Mouse (Mus musculus): ENCODE measurements around the gene Clip2. TPM values are rescaled to one million over a fixed set of nuclear protein-coding genes. Genes with fewer than 3 reads are reported as not detected.
A peak's percentile ranks its signal among the peaks of the same experiment; 100 is the strongest.
"Not testable (repeated sequence)": the region's sequence is repeated elsewhere in the genome, so short reads cannot be mapped to it uniquely, and the experiment has no call there.

Clip2 gene
- polyA plus RNA-seq, 1 experiment from 2014 or later = 15.3 TPM

- H3K27me3 ChIP-seq = no peaks in the 10 kb centered on the region
- H3K9me3 ChIP-seq = peaks cover 5% of the 10 kb centered on the region; the same call in 1 of the 2 replicates
- H3K4me3 ChIP-seq (replicated peaks) = no peak overlapping the region
- WGBS = 55% methylated on average over 1 of the region's 1 CpGs
- H3K9ac ChIP-seq (replicated peaks) = no peak overlapping the region
- peak overlapping the region; percentile 78 for H3K4me2 ChIP-seq (replicated peaks)
- peaks cover 27% of the 10 kb centered on the region for H3K4me1 ChIP-seq (replicated peaks)
- ATAC-seq = no peak
- H3K27ac ChIP-seq = no peak overlapping the region
- peaks cover 28% of the 10 kb centered on the region for H3K36me3 ChIP-seq
These were observed 98.7 kb downstream of the Clip2 start for GRCm38 (mm10) chr5:134453577-134453976.

- H3K4me3 ChIP-seq (replicated peaks); H3K27ac ChIP-seq; ATAC-seq; H3K27me3 ChIP-seq; H3K9ac ChIP-seq (replicated peaks); H3K4me2 ChIP-seq (replicated peaks); H3K4me1 ChIP-seq (replicated peaks): not testable (repeated sequence)
- peaks cover 56% of the 10 kb centered on the region for H3K36me3 ChIP-seq
- H3K9me3 ChIP-seq = 0 out of 2 replicates have a peak, but pooled peaks cover 12% of the 10 kb centered on the region
- 94% methylated on average over 4 of the region's 4 CpGs for WGBS
These were observed 105.5 kb downstream of the Clip2 start for GRCm38 (mm10) chr5:134446755-134447154.

- WGBS = 84% methylated on average over 10 of the region's 10 CpGs
- H3K36me3 ChIP-seq = peaks cover 58% of the 10 kb centered on the region
- H3K4me1 ChIP-seq (replicated peaks) = peaks cover 10% of the 10 kb centered on the region
- no peak overlapping the region; the same call in 1 of the 2 replicates for H3K27ac ChIP-seq
- H3K9ac ChIP-seq (replicated peaks) = no peak overlapping the region
- ATAC-seq = no peak
- H3K4me2 ChIP-seq (replicated peaks) = no peak overlapping the region
- H3K4me3 ChIP-seq (replicated peaks) = no peak overlapping the region
- no peaks in the 10 kb centered on the region for H3K27me3 ChIP-seq
- H3K9me3 ChIP-seq = 0 out of 2 replicates have a peak, but pooled peaks cover 12% of the 10 kb centered on the region
These were observed 106.3 kb downstream of the Clip2 start for GRCm38 (mm10) chr5:134445895-134446294.

GRCm38 (mm10) chr5:134445208-134445831 lies 106.9 kb downstream of the Clip2 start:
- Histone ChIP-seq H3K27ac (no peak overlapping the region), H3K9me3 (0 out of 2 replicates have a peak, but pooled peaks cover 12% of the 10 kb centered on the region), H3K27me3 (no peaks in the 10 kb centered on the region), H3K36me3 (peaks cover 64% of the 10 kb centered on the region), H3K4me1 (replicated peaks) (peaks cover 12% of the 10 kb centered on the region), H3K4me2 (replicated peaks) (no peak overlapping the region), H3K9ac (replicated peaks) (no peak overlapping the region), H3K4me3 (replicated peaks) (no peak overlapping the region)
- ATAC-seq = no peak
- WGBS = 80% methylated on average over 10 of the region's 10 CpGs

- no peak for ATAC-seq
- H3K9me3 ChIP-seq = 0 out of 2 replicates have a peak, but pooled peaks cover 12% of the 10 kb centered on the region
- 97% methylated on average over 7 of the region's 7 CpGs for WGBS
- H3K4me3 ChIP-seq (replicated peaks) = no peak overlapping the region
- no peak overlapping the region for H3K4me2 ChIP-seq (replicated peaks)
- H3K4me1 ChIP-seq (replicated peaks) = peaks cover 20% of the 10 kb centered on the region
- H3K27me3 ChIP-seq = no peaks in the 10 kb centered on the region
- no peak overlapping the region for H3K27ac ChIP-seq
- H3K36me3 ChIP-seq = peaks cover 66% of the 10 kb centered on the region
- H3K9ac ChIP-seq (replicated peaks) = no peak overlapping the region
These were observed 107.8 kb downstream of the Clip2 start for GRCm38 (mm10) chr5:134444473-134444872.

GRCm38 (mm10) chr5:134442066-134442465 lies 110.2 kb downstream of the Clip2 start:
- H3K9me3 ChIP-seq = 0 out of 2 replicates have a peak, but pooled peaks cover 12% of the 10 kb centered on the region
- H3K36me3 ChIP-seq = peaks cover 68% of the 10 kb centered on the region
- no peak overlapping the region for H3K27ac ChIP-seq
- no peak overlapping the region for H3K4me2 ChIP-seq (replicated peaks)
- ATAC-seq = no peak
- no peak overlapping the region for H3K4me3 ChIP-seq (replicated peaks)
- H3K4me1 ChIP-seq (replicated peaks) = peaks cover 31% of the 10 kb centered on the region
- no peaks in the 10 kb centered on the region for H3K27me3 ChIP-seq
- 98% methylated on average over 3 of the region's 3 CpGs for WGBS
- no peak overlapping the region for H3K9ac ChIP-seq (replicated peaks)

- ATAC-seq = no peak
- no peak overlapping the region for H3K4me3 ChIP-seq (replicated peaks)
- H3K36me3 ChIP-seq = peaks cover 64% of the 10 kb centered on the region
- H3K4me1 ChIP-seq (replicated peaks) = peaks cover 39% of the 10 kb centered on the region
- no peak overlapping the region for H3K27ac ChIP-seq
- 0 out of 2 replicates have a peak, but pooled peaks cover 12% of the 10 kb centered on the region for H3K9me3 ChIP-seq
- 89% methylated on average over 3 of the region's 3 CpGs for WGBS
- no peak overlapping the region for H3K4me2 ChIP-seq (replicated peaks)
- no peak overlapping the region for H3K9ac ChIP-seq (replicated peaks)
- H3K27me3 ChIP-seq = no peaks in the 10 kb centered on the region
These were observed 111.1 kb downstream of the Clip2 start for GRCm38 (mm10) chr5:134441105-134441504.

GRCm38 (mm10) chr5:134440098-134440497 lies 112.1 kb downstream of the Clip2 start:
- Histone ChIP-seq H3K27me3 (no peaks in the 10 kb centered on the region), H3K4me1 (replicated peaks) (peaks cover 38% of the 10 kb centered on the region), H3K4me3 (replicated peaks) (no peak overlapping the region), H3K9ac (replicated peaks) (no peak overlapping the region), H3K9me3 (0 out of 2 replicates have a peak, but pooled peaks cover 12% of the 10 kb centered on the region), H3K36me3 (peaks cover 64% of the 10 kb centered on the region), H3K4me2 (replicated peaks) (no peak overlapping the region), H3K27ac (no peak overlapping the region)
- no peak for ATAC-seq
- WGBS = 76% methylated on average over 12 of the region's 12 CpGs

- Histone ChIP-seq H3K4me2 (replicated peaks) (no peak overlapping the region), H3K9me3 (0 out of 2 replicates have a peak, but pooled peaks cover 12% of the 10 kb centered on the region), H3K4me3 (replicated peaks) (no peak overlapping the region), H3K4me1 (replicated peaks) (peaks cover 38% of the 10 kb centered on the region), H3K9ac (replicated peaks) (no peak overlapping the region), H3K27ac (no peak overlapping the region), H3K27me3 (no peaks in the 10 kb centered on the region), H3K36me3 (peaks cover 60% of the 10 kb centered on the region)
- ATAC-seq = no peak
- WGBS = 93% methylated on average over 7 of the region's 7 CpGs
These were observed 112.8 kb downstream of the Clip2 start for GRCm38 (mm10) chr5:134439481-134439880.

Small RNAs within 50 kb of the gene (microRNA-seq; reads per million reads assigned to microRNA genes)
- not detected for gene Gm26340
- not detected for gene Mir7228

Other genes starting within 250 kb of the Clip2 start
- gene Gtf2i, start 237.7 kb downstream of the Clip2 start, polyA plus RNA-seq (2015; fragmentation: Nextera tagmentation; extraction: Ambion mirVana) = 190 and 191 TPM in 2 replicates
- 89.6 and 96.6 TPM in 2 replicates for gene Gtf2ird1, start 95.7 kb downstream of the Clip2 start, polyA plus RNA-seq (2015; fragmentation: Nextera tagmentation; extraction: Ambion mirVana)
- gene Syna, start 7.7 kb upstream of the Clip2 start, polyA plus RNA-seq (2015; fragmentation: Nextera tagmentation; extraction: Ambion mirVana) = 0.47 and 0.48 TPM in 2 replicates
- gene Rfc2, start 28.9 kb upstream of the Clip2 start, polyA plus RNA-seq (2015; fragmentation: Nextera tagmentation; extraction: Ambion mirVana) = 215 and 219 TPM in 2 replicates
- gene Lat2, start 62.6 kb upstream of the Clip2 start, polyA plus RNA-seq (2015; fragmentation: Nextera tagmentation; extraction: Ambion mirVana) = 4.1 and 5.5 TPM in 2 replicates
- 352 and 382 TPM in 2 replicates for gene Eif4h, start 87.1 kb upstream of the Clip2 start, polyA plus RNA-seq (2015; fragmentation: Nextera tagmentation; extraction: Ambion mirVana)
- 17.5 and 20.8 TPM in 2 replicates for gene Limk1, start 136.2 kb upstream of the Clip2 start, polyA plus RNA-seq (2015; fragmentation: Nextera tagmentation; extraction: Ambion mirVana)
- 2.1 and 2.6 TPM in 2 replicates for gene Eln, start 194.9 kb upstream of the Clip2 start, polyA plus RNA-seq (2015; fragmentation: Nextera tagmentation; extraction: Ambion mirVana)

Measured in midbrain, embryonic 13.5 days (tissue).